Mouse (Mus musculus): ENCODE data around the gene Lrmda.
A peak's percentile ranks its signal among the peaks of the same experiment; 100 is the strongest.

Lrmda gene

GRCm38 (mm10) chr14:22019252-22019948 lies at the start of gene Lrmda:
Gene Lrmda, plus strand, starts transcription at chr14:22019712.
- peak; percentile 37 to 47 for DNase-seq

GRCm38 (mm10) chr14:21981462-21981861 lies 38.0 kb upstream of the Lrmda start:
- DNase-seq, result peak; percentile 45 to 47

- DNase-seq, result no peak
Measured at GRCm38 (mm10) chr14:21982096-21982591, 37.4 kb upstream of the Lrmda start.

GRCm38 (mm10) chr14:21982592-21983310 lies 36.8 kb upstream of the Lrmda start:
- DNase-seq, result no peak

DNA sequence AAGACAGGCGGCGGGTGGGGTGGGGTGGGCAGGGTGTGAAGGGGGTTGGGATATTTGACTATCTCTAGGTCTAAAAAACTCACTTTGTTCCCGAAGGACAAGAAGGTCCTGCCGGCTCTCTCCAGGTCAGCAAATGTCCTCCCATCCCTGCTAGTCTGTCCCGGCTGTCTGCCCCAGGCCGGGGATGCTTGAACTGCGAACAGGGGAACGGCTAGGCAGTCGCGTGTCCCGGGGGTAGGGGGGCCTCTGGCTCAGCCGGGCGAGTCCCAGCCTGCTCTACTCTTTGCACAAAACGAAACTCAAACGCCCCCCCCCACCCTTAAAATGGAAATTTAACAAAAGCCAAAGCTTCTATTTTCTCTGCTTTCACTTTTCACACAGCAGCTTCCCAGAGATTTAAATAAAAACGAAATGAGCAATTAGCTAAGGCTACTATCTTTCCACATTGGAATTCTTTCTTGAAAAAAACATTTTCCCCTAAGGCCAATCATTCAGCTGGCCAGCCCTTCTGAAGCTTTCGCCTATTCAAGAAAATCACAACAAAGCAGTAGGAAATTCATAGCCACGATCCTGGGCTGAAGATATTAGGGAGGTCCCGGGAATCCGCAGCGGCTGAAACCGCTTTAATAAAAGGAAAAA lies 36.1 kb upstream of the Lrmda start:
- DNase-seq, result no peak

- no peak for DNase-seq
Measured at GRCm38 (mm10) chr14:21983950-21984730, 35.4 kb upstream of the Lrmda start.

DNA sequence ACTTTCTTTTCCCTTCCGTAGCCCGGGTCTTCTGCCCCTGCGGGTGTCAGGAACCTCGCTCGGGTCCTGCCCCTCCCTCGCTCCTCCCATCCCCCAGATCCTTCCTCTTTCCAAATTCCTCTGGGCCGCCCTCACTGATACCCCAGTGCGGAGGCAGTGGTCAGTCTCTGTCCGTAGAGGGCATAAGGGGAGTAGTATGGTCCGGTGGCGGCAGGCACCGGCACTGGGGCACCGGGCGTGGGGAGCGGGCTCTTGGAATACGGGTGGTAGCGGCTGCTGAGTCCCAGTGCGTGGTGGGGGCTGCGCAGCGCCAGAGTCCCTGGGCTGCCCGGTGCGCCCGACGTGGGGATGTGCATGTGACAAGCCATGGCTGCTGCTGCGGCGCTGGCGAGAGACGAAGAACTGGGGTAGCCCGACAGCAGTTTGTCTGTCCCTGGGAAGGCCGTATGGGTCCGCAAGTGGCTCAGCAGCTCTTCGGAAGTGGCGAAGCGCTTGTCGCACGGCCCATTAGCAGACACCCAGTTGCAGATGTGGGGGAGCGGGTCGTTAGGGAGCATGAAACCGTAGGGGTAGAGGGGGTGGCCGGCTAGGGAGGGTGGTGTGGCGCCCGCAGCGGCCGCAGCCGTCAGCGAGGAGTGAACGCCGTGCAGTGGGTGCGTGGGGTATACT lies 34.6 kb upstream of the Lrmda start:
- no peak for DNase-seq

DNA sequence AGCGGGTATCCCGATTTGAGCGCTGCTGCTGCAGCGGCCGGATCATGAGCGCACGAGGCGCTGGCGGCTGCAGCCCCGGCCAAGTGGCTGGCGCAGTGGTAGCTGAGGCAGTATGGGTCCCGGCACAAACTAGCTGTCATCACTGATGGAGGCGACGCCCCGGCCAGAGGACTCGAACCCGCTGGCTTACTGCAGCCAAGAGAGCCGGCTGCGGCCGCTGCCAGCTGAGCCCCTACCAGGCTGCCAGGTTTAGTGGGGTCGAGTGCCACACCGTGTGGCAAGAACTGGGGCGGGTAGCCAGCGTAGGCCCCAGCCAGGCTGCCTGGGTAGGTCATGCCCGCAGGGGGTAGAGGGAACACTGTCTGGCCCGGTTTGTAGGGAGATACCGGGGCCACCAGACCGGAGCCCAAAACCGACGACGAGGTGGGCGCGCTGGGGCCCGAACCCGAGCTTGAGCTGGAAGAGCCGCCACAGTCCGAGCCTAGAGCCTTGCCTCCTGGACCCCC lies 34.0 kb upstream of the Lrmda start:
- no peak for DNase-seq

DNA sequence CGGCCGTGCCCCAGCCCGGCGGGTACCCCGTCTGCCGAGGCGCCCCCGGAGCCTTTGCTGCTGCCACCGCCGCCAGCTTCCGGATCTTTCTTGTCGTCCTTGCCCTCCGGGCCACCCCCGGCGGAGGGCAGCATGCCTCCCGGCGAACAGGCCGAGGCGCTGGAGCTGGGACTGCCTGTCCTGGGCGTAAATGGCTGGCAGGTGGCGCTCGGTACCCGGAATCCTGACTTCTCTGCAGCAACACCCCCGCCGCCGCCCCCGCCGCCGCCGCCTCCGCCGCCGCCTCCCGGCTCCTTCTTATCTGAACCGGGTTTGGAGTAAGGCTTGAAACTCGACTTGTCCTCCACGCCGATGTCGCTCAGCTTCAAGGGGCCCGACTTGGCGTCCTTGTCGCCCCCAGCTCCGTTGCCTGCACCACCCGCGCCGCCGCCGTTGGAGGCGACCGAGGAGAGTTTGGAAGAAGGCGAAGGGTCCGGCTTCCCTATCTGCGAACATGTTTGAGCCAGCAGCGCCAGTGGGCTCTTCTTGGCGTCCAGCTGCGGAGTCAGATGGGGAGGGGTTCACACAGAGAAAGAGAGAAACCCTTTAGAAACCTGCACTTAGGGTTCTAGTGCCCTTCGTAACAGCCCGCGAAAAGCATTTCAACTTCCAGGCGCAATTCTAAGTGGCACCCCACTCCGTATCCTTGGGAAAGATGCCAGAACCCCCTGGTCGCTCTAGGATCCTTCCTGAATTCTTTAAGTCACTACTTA lies 33.4 kb upstream of the Lrmda start:
- DNase-seq, result peak; percentile 64 to 67

DNA sequence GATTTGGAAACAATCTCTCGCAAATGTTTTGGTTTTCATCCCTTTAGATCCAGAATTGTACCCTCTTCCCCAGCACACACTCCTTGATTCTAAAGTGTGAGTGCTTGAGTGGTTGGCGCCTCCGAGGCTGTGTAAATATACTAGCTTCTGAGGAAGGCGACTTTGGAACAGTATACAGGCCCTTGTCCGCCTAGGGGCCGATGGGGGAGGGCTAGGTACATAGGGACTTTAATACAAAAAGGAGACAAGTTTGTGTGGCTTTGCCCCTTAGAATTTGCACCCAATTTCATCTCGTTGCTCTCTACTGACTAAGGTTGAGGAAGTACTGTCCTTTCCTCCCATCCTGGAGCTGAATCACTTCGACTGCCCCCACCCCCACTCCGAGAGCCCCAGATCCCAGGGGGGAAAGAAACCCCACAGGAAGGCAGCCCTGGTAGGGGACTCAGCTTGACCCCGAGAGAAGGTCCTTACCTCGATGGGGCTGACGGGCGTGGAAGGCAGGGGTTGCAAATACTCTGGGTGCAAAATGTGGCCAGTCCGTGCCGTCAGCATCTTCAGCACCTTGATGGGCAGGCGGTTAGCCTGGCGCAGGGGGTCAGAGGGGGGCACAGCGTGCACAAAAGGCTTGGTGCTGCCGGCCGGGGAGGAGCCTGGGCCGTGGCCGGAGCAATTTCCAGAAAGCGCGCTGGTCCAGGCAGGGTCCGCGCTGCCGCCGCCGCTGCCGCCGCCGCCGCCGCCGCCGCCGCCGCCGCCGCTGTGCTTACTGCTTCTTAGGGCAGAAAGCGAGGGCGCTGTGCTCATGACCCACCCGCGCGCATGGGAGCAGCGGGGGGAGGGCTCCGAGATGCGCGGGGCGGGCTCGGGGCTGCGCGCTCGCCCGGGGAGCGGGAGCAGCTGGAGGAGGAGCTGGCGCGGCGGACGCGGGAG lies 32.5 kb upstream of the Lrmda start:
- peak; percentile 18 to 19 for DNase-seq

DNA sequence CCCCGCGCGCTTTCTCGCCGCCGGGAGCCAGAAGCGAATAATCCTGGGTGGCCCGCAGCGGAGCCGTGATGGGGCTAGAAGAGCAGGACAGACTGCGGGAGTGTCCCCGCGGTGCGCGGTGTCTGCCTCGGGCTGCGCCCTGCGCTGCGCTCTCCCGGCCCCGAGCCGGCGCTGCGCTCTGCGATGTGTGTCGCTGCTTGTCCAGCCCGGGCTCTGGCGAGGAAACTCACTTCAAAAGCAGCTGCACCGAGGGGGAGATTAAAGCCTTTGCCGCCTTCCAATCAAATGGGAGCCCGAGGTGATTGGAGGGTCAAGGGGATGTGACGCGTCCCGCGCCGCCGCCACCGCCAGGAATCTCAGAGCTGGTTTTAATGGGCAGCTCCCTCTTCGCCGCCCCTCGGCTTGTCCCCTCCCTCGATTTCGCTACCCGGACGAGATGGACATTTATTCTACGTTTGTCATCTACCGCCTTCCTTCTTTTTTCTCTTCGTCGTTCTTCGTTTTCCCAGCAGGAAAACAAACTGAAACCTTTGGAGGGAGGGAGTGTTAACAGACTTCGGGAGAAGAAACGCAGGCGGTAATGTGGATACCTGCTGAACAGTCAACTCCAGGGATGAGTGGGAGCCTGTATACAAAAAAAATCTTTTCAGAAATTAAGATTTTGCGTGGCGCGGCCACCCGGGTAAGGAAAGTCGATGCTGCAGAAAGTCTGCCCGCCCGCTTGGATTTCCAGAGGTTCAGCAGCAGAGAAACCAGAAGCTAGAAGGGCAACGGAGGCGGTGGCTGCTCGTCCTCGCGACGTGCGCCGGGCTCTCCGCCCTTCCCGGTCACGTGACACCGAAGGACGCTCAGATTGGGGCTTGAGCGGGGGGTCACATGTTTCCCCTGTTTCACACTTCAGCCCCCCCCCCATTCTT lies 31.6 kb upstream of the Lrmda start:
- peak; percentile 61 to 68 for DNase-seq

DNA sequence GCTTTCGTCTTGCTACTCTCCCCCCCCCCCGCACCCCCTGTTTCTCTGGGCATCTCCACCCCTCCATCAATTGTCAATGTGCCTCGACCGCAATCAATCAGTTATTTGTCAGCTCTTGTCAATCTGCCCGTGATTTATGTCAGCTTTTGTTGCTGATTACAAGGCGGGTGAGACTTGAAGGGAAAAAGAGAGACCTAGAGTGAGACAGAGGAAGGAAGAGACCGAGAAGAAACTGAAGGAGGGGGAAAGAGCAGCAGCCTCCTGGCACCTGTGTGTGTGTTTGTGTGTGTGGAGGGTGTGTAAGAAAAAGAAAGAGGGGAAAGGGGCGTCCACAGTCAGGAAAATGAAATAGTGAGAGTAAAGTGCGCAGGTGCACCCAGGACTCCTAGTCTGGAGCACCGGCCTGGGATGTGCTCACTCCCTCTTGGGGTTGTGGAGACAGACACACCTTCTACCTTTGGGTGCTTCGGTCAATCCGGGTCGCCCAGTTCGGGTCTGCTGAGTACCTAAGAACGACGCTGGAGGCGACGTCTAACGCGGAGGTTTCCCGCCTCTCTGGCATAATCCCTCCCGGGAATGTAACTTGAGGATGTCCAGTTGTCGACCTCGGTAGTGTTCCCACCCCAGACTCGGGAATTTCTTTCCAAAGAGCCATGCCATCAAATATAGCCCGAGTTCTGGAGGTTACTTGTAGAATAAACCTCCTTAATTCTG lies 30.8 kb upstream of the Lrmda start:
- DNase-seq, result peak; percentile 10 to 23

- no peak for DNase-seq
Measured at GRCm38 (mm10) chr14:21989291-21989913, 30.1 kb upstream of the Lrmda start, which contains the start of gene Zfp503. Gene Zfp503, minus strand, starts transcription at chr14:21989601.

- DNase-seq, result no peak
Measured at GRCm38 (mm10) chr14:21990321-21991021, 29.0 kb upstream of the Lrmda start.

DNA sequence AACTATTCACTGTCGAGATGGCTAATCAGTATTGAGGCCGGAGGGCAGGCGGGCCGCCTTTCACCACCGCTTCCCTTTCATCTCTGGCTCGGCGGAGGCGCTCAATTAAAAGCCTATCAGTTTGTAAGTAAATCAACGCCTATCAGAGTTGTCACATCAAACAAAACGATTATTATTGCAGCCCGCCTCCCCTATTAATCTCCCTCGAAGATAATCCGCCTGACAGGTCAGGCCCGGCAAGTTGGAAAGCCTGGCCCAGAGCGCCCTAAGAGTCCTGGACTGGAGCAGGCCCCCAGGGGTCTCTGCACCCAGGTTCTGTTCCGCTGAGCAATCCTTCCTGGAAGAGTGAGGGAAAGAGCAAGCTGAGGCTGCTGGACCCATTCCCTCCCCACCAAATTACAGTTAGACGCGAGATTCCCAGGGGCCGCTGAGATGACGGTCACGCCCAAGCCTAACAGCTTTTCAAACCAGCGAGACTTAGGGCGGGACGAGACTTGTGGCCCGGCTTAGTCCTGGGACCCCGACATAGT lies 28.2 kb upstream of the Lrmda start:
- no peak for DNase-seq

GRCm38 (mm10) chr14:21991856-21992255 lies 27.7 kb upstream of the Lrmda start:
- no peak for DNase-seq

DNA sequence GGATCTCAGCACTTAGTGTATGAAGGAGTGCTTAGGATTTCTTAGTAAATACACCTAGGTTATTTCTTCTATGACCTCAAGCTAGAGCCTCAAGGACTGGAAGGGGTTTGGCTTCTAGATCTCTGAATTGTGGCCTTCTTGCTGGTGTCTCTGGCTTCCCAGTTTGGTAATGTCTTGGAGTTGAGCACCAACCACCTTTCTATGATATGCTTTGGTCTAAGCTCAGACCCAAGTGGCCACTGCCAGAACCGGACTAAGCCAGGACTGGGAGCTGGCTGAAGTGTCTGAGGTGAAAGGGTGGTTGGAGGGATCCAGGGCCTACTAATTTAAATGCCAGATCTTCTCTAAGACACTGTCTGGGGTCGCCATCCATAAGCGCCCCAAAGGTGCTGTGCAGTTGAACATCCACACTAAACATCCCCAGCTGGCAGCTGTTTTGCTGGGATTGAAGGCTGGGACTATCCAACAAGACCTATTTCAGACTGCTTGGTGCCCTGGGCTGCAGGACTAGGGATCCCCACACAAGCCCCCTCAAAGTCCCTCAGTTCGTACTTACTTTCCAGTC lies 27.1 kb upstream of the Lrmda start:
- no peak for DNase-seq

Measured in B cell, adult 2 months (primary cell).